Mouse (Mus musculus) neural tube, embryonic 15.5 days (tissue): ENCODE measurements at regions not wholly inside any gene's neighbourhood (a gene's known extent, or its start where the extent isn't known, plus 50 kb on each side); places are given as distances from the start of the nearest gene placed in this dataset.
A peak's percentile ranks its signal among the peaks of the same experiment; 100 is the strongest.

Experiments
- ATAC-seq: fragments of 200-750 bp; cut with Nextera tagmentation; 2 replicates; pipeline ENCODE4 v1.8.0; 2017; ENCODE audit warnings: mild to moderate bottlenecking, moderate TSS enrichment, moderate library complexity; ENCODE audit not compliant: low FRiP score
- H3K27ac ChIP-seq: fragments of 300-500 bp; sonication (generic); replicated peaks from 2 replicates; pipeline ENCODE4 v1.5.1; 2015; ENCODE audit warnings: mild to moderate bottlenecking, inconsistent platforms
- H3K27me3 ChIP-seq: fragments of 300-500 bp; sonication (generic); replicated peaks from 2 replicates; pipeline ENCODE4 v1.6.1; 2015; ENCODE audit warnings: inconsistent platforms
- H3K36me3 ChIP-seq: fragments of 300-500 bp; sonication (generic); 2 replicates; pipeline ENCODE4 v1.6.1; 2015; ENCODE audit warnings: inconsistent platforms
- H3K4me1 ChIP-seq: fragments of 300-500 bp; sonication (generic); 2 replicates; pipeline ENCODE4 v1.6.1; 2015; ENCODE audit warnings: inconsistent platforms
- H3K4me2 ChIP-seq: fragments of 300-500 bp; sonication (generic); 2 replicates; pipeline ENCODE4 v1.6.1; 2015; ENCODE audit warnings: inconsistent platforms, mild to moderate bottlenecking, moderate library complexity
- H3K4me3 ChIP-seq: fragments of 300-500 bp; sonication (generic); replicated peaks from 2 replicates; pipeline ENCODE4 v1.5.1; 2015; ENCODE audit warnings: mild to moderate bottlenecking, inconsistent platforms
- H3K9ac ChIP-seq: fragments of 300-500 bp; sonication (generic); replicated peaks from 2 replicates; pipeline ENCODE4 v1.6.1; 2015; ENCODE audit warnings: mild to moderate bottlenecking, inconsistent platforms
- H3K9me3 ChIP-seq: fragments of 300-500 bp; sonication (generic); replicated peaks from 2 replicates; pipeline ENCODE4 v1.6.1; 2016; ENCODE audit warnings: inconsistent platforms
- WGBS: fragments of 180-500 bp; shearing (Covaris S2); methylation state at CpG from one replicate; pipeline ENCODE4 v1.1.7; 2015; ENCODE audit warnings: mixed read lengths; 5-methylcytosine and 5-hydroxymethylcytosine counted together

DNA sequence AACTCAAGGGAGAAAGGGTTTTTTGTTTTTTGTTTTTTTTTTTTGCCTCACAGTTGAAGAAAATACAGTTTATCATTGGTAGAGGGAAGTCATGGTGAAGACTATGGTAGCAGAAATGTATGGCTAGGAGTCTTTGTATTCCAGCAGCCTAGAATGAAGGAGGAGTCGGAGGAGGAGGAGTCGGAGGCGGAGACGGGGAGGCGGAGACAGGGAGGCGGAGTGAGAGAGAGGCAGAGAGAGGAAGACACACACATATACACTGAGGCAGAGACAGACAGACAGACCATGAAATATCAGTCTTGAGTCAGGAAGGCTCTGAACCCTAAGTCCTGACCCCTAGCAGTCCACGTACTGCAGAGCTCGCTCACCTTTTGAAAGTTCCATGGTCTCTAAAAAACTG lies 95.0 kb upstream of the Fhl2 start:
- ATAC-seq, result no peak
- Histone ChIP-seq H3K36me3 (no peaks in the 10 kb centered on the region), H3K27me3 (no peaks in the 10 kb centered on the region), H3K4me3 (no peak overlapping the region), H3K27ac (no peak overlapping the region), H3K4me2 (no peak overlapping the region), H3K9ac (no peak overlapping the region), H3K4me1 (peaks cover 9% of the 10 kb centered on the region; the same call in 1 of the 2 replicates), H3K9me3 (0 out of 2 replicates have a peak, but pooled peaks cover 4% of the 10 kb centered on the region)
- 89% methylated on average over 8 of the region's 8 CpGs for WGBS

GRCm38 (mm10) chr1:43292561-43292960 lies 95.8 kb upstream of the Fhl2 start:
- H3K4me3 ChIP-seq, result no peak overlapping the region
- H3K4me2 ChIP-seq, result no peak overlapping the region
- H3K27me3 ChIP-seq, result no peaks in the 10 kb centered on the region
- H3K9me3 ChIP-seq, result 0 out of 2 replicates have a peak, but pooled peaks cover 4% of the 10 kb centered on the region
- H3K4me1 ChIP-seq, result peaks cover 9% of the 10 kb centered on the region; the same call in 1 of the 2 replicates
- no peak for ATAC-seq
- WGBS, result 88% methylated on average over 2 of the region's 2 CpGs
- H3K9ac ChIP-seq, result no peak overlapping the region
- H3K36me3 ChIP-seq, result no peaks in the 10 kb centered on the region
- H3K27ac ChIP-seq, result no peak overlapping the region

DNA sequence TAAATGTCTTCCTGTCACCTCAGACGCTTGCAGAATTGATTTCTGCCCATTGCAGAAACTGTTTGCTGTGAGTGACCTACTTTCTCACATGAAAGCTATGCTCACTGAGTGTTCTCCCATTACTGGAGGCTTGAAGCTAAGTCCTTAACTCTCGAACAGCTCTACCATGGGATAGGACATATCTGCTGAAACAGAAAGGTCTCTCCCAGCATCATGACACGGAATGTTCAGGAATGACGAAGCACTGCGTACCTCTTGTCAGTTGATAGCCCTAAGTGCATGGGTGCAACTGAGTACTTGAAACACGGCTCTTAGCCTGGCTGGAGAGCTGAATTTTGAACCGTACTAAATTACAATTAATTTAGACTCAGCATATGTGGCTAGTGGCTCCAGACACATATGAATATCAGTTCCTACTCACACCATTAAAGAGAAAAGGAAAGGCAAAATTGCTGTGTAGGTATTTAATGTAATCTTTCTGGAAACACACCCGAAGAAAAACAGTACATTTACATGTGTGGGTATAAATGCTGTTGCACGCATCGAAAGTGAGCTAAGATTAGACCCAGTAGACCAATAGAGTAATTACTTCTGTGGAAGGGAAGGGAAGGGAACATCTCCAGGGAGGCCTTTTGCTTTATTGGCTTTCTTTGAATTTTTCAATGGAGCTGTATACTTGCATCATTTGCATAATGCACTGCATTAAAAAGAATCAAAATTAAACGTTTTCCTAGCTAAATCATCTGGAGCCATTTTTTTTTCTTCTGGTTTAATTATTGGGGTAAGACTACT lies 97.6 kb upstream of the Fhl2 start:
- no peaks in the 10 kb centered on the region; the same call in 1 of the 2 replicates for H3K27me3 ChIP-seq
- 0 out of 2 replicates have a peak overlapping the region, but pooled peaks have one; percentile 39 for H3K27ac ChIP-seq
- peak; percentile 89 for ATAC-seq
- no peaks in the 10 kb centered on the region for H3K36me3 ChIP-seq
- H3K4me1 ChIP-seq, result peaks cover 9% of the 10 kb centered on the region; the same call in 1 of the 2 replicates
- no peaks in the 10 kb centered on the region for H3K9me3 ChIP-seq
- no peak overlapping the region for H3K9ac ChIP-seq
- H3K4me2 ChIP-seq, result no peak overlapping the region
- WGBS, result 60% methylated on average over 11 of the region's 11 CpGs
- H3K4me3 ChIP-seq, result no peak overlapping the region

DNA sequence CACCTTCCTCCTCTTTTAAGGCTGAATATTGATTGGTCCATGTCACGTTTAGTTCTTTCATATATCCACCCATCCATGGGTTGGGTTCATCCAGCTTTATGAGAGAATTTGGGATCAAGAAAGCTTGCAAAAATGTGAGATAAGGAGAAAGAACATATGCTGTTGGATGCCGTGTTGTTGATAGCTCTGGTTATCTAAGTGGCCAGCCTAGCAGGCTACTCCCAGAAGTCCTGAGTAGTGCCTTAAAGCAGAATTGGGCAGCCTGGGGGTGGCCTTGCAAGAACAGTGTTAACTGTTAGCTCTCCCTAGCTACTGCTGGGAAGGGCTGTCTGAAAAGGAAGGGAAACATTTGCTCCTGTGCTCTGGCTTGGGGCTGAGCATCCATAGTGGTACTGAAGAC lies 100.8 kb upstream of the Fhl2 start:
- Histone ChIP-seq H3K27me3 (no peaks in the 10 kb centered on the region; the same call in 1 of the 2 replicates), H3K9me3 (no peaks in the 10 kb centered on the region), H3K36me3 (no peaks in the 10 kb centered on the region), H3K27ac (no peak overlapping the region), H3K4me1 (peaks cover 12% of the 10 kb centered on the region; the same call in 1 of the 2 replicates), H3K4me2 (no peak overlapping the region), H3K9ac (no peak overlapping the region), H3K4me3 (no peak overlapping the region)
- ATAC-seq, result no peak
- 93% methylated on average over 2 of the region's 2 CpGs for WGBS

- H3K4me3 ChIP-seq, result no peak overlapping the region
- ATAC-seq, result no peak
- H3K4me1 ChIP-seq, result peaks cover 10% of the 10 kb centered on the region; the same call in 1 of the 2 replicates
- H3K27me3 ChIP-seq, result no peaks in the 10 kb centered on the region; the same call in 1 of the 2 replicates
- no peaks in the 10 kb centered on the region for H3K9me3 ChIP-seq
- no peak overlapping the region for H3K9ac ChIP-seq
- no peak overlapping the region for H3K27ac ChIP-seq
- WGBS, result 92% methylated on average over 3 of the region's 3 CpGs
- H3K4me2 ChIP-seq, result no peak overlapping the region
- H3K36me3 ChIP-seq, result no peaks in the 10 kb centered on the region
Measured at GRCm38 (mm10) chr1:43298746-43299145, 102.0 kb upstream of the Fhl2 start.

GRCm38 (mm10) chr1:43299490-43300302 lies 102.9 kb upstream of the Fhl2 start:
- Histone ChIP-seq H3K4me2 (no peak overlapping the region), H3K9me3 (no peaks in the 10 kb centered on the region), H3K27me3 (no peaks in the 10 kb centered on the region; the same call in 1 of the 2 replicates), H3K4me1 (peaks cover 3% of the 10 kb centered on the region; the same call in 1 of the 2 replicates), H3K27ac (no peak overlapping the region), H3K4me3 (no peak overlapping the region), H3K9ac (no peak overlapping the region), H3K36me3 (no peaks in the 10 kb centered on the region)
- peak; percentile 68 for ATAC-seq
- 52% methylated on average over 7 of the region's 7 CpGs for WGBS

- no peaks in the 10 kb centered on the region; the same call in 1 of the 2 replicates for H3K27me3 ChIP-seq
- no peak overlapping the region for H3K9ac ChIP-seq
- 85% methylated on average over 5 of the region's 5 CpGs for WGBS
- H3K27ac ChIP-seq, result no peak overlapping the region
- no peaks in the 10 kb centered on the region for H3K9me3 ChIP-seq
- no peak overlapping the region for H3K4me3 ChIP-seq
- ATAC-seq, result no peak
- H3K4me1 ChIP-seq, result peaks cover 3% of the 10 kb centered on the region; the same call in 1 of the 2 replicates
- no peaks in the 10 kb centered on the region for H3K36me3 ChIP-seq
- no peak overlapping the region for H3K4me2 ChIP-seq
Measured at GRCm38 (mm10) chr1:43300676-43301075, 103.9 kb upstream of the Fhl2 start.

- Histone ChIP-seq H3K9me3 (no peaks in the 10 kb centered on the region), H3K9ac (no peak overlapping the region), H3K27me3 (no peaks in the 10 kb centered on the region; the same call in 1 of the 2 replicates), H3K4me3 (no peak overlapping the region), H3K4me2 (no peak overlapping the region), H3K36me3 (no peaks in the 10 kb centered on the region), H3K27ac (no peak overlapping the region), H3K4me1 (peaks cover 3% of the 10 kb centered on the region; the same call in 1 of the 2 replicates)
- 78% methylated on average over 7 of the region's 7 CpGs for WGBS
- no peak for ATAC-seq
Measured at GRCm38 (mm10) chr1:43301866-43302571, 105.2 kb upstream of the Fhl2 start.

DNA sequence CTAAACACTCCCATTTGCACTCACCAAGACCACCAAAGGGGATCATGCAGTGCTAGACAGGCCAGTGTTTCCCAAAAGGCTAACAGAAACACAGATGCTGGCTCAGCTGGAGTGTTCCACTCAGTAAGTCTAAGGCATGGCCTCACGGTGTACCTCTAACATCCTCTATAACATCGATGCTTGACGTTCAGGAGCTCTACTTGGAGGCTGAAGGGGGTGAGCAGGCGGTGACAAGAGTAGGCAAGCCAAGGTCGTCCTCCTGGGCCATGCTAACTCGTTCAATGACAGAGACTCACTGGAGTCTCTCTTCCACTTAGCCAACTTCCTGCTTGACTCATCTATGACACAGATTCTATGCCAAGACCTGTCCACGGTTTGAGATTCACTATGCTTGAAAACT lies 105.9 kb upstream of the Fhl2 start:
- Histone ChIP-seq H3K36me3 (no peaks in the 10 kb centered on the region), H3K27me3 (no peaks in the 10 kb centered on the region; the same call in 1 of the 2 replicates), H3K27ac (no peak overlapping the region), H3K4me1 (peaks cover 3% of the 10 kb centered on the region; the same call in 1 of the 2 replicates), H3K9me3 (no peaks in the 10 kb centered on the region), H3K9ac (no peak overlapping the region), H3K4me2 (no peak overlapping the region), H3K4me3 (no peak overlapping the region)
- 88% methylated on average over 7 of the region's 7 CpGs for WGBS
- no peak for ATAC-seq

DNA sequence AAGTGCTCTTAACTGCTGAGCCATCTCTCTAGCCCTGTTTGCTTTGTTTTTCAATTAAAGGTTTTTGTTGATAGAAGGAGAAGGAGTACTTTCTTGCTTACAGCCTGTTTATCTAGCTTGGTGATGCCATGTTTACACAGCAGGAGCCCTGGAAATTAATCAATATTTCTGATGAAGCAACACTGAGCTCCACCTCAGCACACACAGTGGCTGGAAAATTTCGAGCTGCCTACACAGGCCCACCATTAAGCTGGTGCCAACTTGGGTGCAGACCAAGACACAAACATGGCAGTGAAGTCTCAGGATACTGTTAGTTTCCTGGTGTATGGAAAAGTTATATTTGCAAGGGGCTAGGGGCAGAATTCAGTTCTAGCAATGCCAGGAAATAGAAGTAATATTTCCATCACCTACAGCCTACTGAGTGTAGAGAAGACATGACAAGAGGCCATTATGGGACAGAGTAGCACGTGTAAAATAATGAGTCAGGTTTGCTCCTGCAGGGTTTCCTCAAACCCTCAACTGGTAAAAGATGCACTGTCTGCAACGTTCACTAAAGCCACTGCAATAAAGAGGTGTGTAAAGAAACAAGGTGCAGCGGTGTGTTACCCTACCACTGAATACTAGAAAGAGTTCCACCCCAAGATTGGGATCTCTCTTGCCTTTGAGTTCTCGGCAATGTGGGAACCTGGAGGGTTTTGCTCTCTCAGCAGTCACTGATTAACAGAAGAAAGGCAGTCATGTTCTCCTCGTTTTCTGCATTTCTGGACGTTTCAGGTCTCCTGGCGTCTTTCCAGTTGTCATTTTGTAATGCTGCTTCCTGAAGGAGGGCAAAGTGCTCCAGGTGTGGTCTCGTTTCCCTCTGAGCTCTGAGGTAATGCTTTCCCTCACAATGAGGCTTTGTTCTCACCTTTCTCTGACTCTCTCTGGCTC lies 108.8 kb upstream of the Fhl2 start:
- peaks cover 3% of the 10 kb centered on the region; the same call in 1 of the 2 replicates for H3K4me1 ChIP-seq
- no peak overlapping the region for H3K27ac ChIP-seq
- 71% methylated on average over 9 of the region's 9 CpGs for WGBS
- H3K9ac ChIP-seq, result no peak overlapping the region
- H3K36me3 ChIP-seq, result no peaks in the 10 kb centered on the region
- H3K4me2 ChIP-seq, result no peak overlapping the region
- H3K9me3 ChIP-seq, result no peaks in the 10 kb centered on the region
- ATAC-seq, result no peak
- H3K4me3 ChIP-seq, result no peak overlapping the region
- H3K27me3 ChIP-seq, result no peaks in the 10 kb centered on the region
